In genomic region chr10:95780881-95781600, GRCm38 (mm10) we compare ENCODE assay signal across 13 mouse cellular contexts.
A peak's percentile ranks its signal among the peaks of the same experiment; 100 is the strongest.
DNase-seq lines count a peak whose midpoint lies in the region; ATAC-seq and TF ChIP-seq lines count a peak whose summit lies in the region.
"Had no signal": no experiment of that assay in that cellular context is flagged by ENCODE, and none has a peak within 500 bp of the region (broad histone marks: within the 10 kb centered on the region; RNA-seq: fewer than 3 reads in every experiment).

No protein-coding gene starts in this region.

- H3K27me3 ChIP-seq in kidney, postnatal 0 days (ENCODE audit: insufficient read depth, low read length): no peaks in the 10 kb centered on the region
- no peaks in the 10 kb centered on the region for H3K27me3 ChIP-seq in forebrain, embryonic 15.5 days
- no peaks in the 10 kb centered on the region for H3K27me3 ChIP-seq in midbrain, embryonic 16.5 days (ENCODE audit: control insufficient read depth, insufficient read depth, low read depth, low read length)
- H3K27me3 ChIP-seq: limb, embryonic 13.5 days; midbrain, embryonic 13.5 days had no signal

- H3K9me3 ChIP-seq in kidney, postnatal 0 days (replicated peaks; ENCODE audit: low read length): no peaks in the 10 kb centered on the region
- no peaks in the 10 kb centered on the region for H3K9me3 ChIP-seq in forebrain, embryonic 15.5 days
- no peaks in the 10 kb centered on the region for H3K9me3 ChIP-seq in midbrain, embryonic 16.5 days (replicated peaks; ENCODE audit: control insufficient read depth, low read length, poor library complexity, severe bottlenecking)
- H3K9me3 ChIP-seq: limb, embryonic 13.5 days; midbrain, embryonic 13.5 days had no signal

- TF ChIP-seq CTCF in kidney, postnatal 0 days (IDR thresholded peaks at IDR 0.05; ENCODE audit: low read depth): no peak

- H3K27ac ChIP-seq in kidney, postnatal 0 days: peak overlapping the region; percentile 54; the same call in 1 of the 2 replicates
- no peak overlapping the region for H3K27ac ChIP-seq in forebrain, embryonic 15.5 days (replicated peaks)
- no peak overlapping the region for H3K27ac ChIP-seq in midbrain, embryonic 16.5 days (ENCODE audit: low read length)
- H3K27ac ChIP-seq: limb, embryonic 13.5 days; midbrain, embryonic 13.5 days had no signal

- H3K4me1 ChIP-seq in kidney, postnatal 0 days (replicated peaks; ENCODE audit: insufficient read depth, low read length): peaks cover 2% of the 10 kb centered on the region; the same call in 1 of the 2 replicates
- no peaks in the 10 kb centered on the region for H3K4me1 ChIP-seq in forebrain, embryonic 15.5 days
- H3K4me1 ChIP-seq in midbrain, embryonic 16.5 days (ENCODE audit: control insufficient read depth, insufficient read depth, low read length): no peaks in the 10 kb centered on the region
- H3K4me1 ChIP-seq: midbrain, embryonic 13.5 days had no signal

- H3K9ac ChIP-seq in kidney, postnatal 0 days (ENCODE audit: low read depth, low read length): no peak overlapping the region
- H3K9ac ChIP-seq in forebrain, embryonic 15.5 days (replicated peaks): no peak overlapping the region
- H3K9ac ChIP-seq in midbrain, embryonic 16.5 days (ENCODE audit: low read depth, low read length): no peak overlapping the region
- H3K9ac ChIP-seq: limb, embryonic 13.5 days; midbrain, embryonic 13.5 days had no signal

- no peak overlapping the region for H3K4me2 ChIP-seq in kidney, postnatal 0 days (ENCODE audit: low read length)
- H3K4me2 ChIP-seq in forebrain, embryonic 15.5 days (replicated peaks): no peak overlapping the region
- no peak overlapping the region for H3K4me2 ChIP-seq in midbrain, embryonic 16.5 days (ENCODE audit: low read length)
- H3K4me2 ChIP-seq: limb, embryonic 13.5 days; midbrain, embryonic 13.5 days had no signal

- no peaks in the 10 kb centered on the region for H3K36me3 ChIP-seq in kidney, postnatal 0 days (ENCODE audit: insufficient read depth, low read length)
- H3K36me3 ChIP-seq in forebrain, embryonic 15.5 days: no peaks in the 10 kb centered on the region
- H3K36me3 ChIP-seq in midbrain, embryonic 16.5 days (ENCODE audit: control insufficient read depth, insufficient read depth, low read length): no peaks in the 10 kb centered on the region
- H3K36me3 ChIP-seq: limb, embryonic 13.5 days; midbrain, embryonic 13.5 days had no signal

- H3K4me3 ChIP-seq in kidney, postnatal 0 days (replicated peaks; ENCODE audit: low read depth, low read length): no peak overlapping the region
- no peak overlapping the region for H3K4me3 ChIP-seq in forebrain, embryonic 15.5 days
- H3K4me3 ChIP-seq in midbrain, embryonic 16.5 days (ENCODE audit: low read depth, low read length): no peak overlapping the region
- H3K4me3 ChIP-seq: limb, embryonic 13.5 days; midbrain, embryonic 13.5 days had no signal

- WGBS in kidney, postnatal 0 days: 65% methylated on average over 8 of the region's 8 CpGs
- 88% methylated on average over 8 of the region's 8 CpGs for WGBS in forebrain, embryonic 15.5 days
- 86% methylated on average over 8 of the region's 8 CpGs for WGBS in midbrain, embryonic 16.5 days

- no peak for DNase-seq in kidney, postnatal 0 days (ENCODE audit: low spot score)
- DNase-seq in kidney, postnatal 10 days: no peak
- DNase-seq in 3T3-L1 (ENCODE audit: low read depth, low spot score): peak; percentile 56
- peak; percentile 92 for DNase-seq in Muller cell, postnatal 12 days (ENCODE audit: inconsistent ontology term)
- DNase-seq: cerebellum, adult 11-12 months; heart, postnatal 10 days; right cerebral cortex, postnatal 4 days; thymus, postnatal 36 days had no signal

- no peak for ATAC-seq in kidney, postnatal 0 days (replicated peaks; ENCODE audit: low FRiP score, low read depth)
- ATAC-seq in hematopoietic stem cell, adult 5-6 weeks (replicated peaks in 1 of 2; ENCODE audit: insufficient read depth in 1 of 2, low FRiP score in 2 of 2, low TSS enrichment in 1 of 2, low read depth in 1 of 2, poor library complexity in 2 of 2, severe bottlenecking in 2 of 2): peak; percentile 58 to 68; a peak in 3 of 4 replicates
- ATAC-seq in forebrain, embryonic 15.5 days (replicated peaks): no peak
- ATAC-seq in midbrain, embryonic 16.5 days: no peak
- ATAC-seq: midbrain, embryonic 13.5 days had no signal

Comparison
In these comparisons a context has a peak if more than half of its experiments do, and no peak if none do; other contexts are left out.
1. ATAC-seq: peak in hematopoietic stem cell, adult 5-6 weeks (2 of 2); none in kidney, postnatal 0 days (single experiment), forebrain, embryonic 15.5 days (single experiment) and midbrain, embryonic 16.5 days (single experiment).
2. DNase-seq: peak in 3T3-L1 (single experiment) and Muller cell, postnatal 12 days (single experiment); none in kidney, postnatal 0 days (single experiment) and kidney, postnatal 10 days (single experiment).